Mouse (Mus musculus) midbrain, embryonic 14.5 days (tissue): ENCODE results near the gene Pcdh9. TPM values are rescaled to one million over a fixed set of nuclear protein-coding genes. Genes with fewer than 3 reads are reported as not detected.

Source experiments
- ATAC-seq: fragments of 200-750 bp; cut with Nextera tagmentation; 2 replicates; pipeline ENCODE4 v1.8.0; 2017; ENCODE audit warnings: moderate number of reproducible peaks, moderate library complexity; ENCODE audit not compliant: low FRiP score, low TSS enrichment
- DNase-seq: peaks from one replicate; pipeline ENCODE4 v3.0.0-alpha.2; 2015
- H3K27ac ChIP-seq: fragments of 300-500 bp; sonication (generic); replicated peaks from 2 replicates; pipeline ENCODE4 v1.5.1; 2014; ENCODE audit warnings: mild to moderate bottlenecking, low read depth, low read length, moderate library complexity
- H3K27me3 ChIP-seq: fragments of 300-500 bp; sonication (generic); 2 replicates; pipeline ENCODE4 v1.6.1; 2014; ENCODE audit warnings: low read length, control low read depth, mixed read lengths; ENCODE audit not compliant: control insufficient read depth, insufficient read depth
- H3K36me3 ChIP-seq: fragments of 300-500 bp; sonication (generic); 2 replicates; pipeline ENCODE4 v1.6.1; 2014; ENCODE audit warnings: low read length, control low read depth; ENCODE audit not compliant: control insufficient read depth, insufficient read depth
- H3K4me1 ChIP-seq: fragments of 300-500 bp; sonication (generic); 2 replicates; pipeline ENCODE4 v1.6.1; 2014; ENCODE audit warnings: mild to moderate bottlenecking, antibody characterized with exemption, low read length, control low read depth; ENCODE audit not compliant: control insufficient read depth, insufficient read depth
- H3K4me2 ChIP-seq: fragments of 300-500 bp; sonication (generic); 2 replicates; pipeline ENCODE4 v1.6.1; 2014; ENCODE audit warnings: mild to moderate bottlenecking, low read length, moderate library complexity
- H3K4me3 ChIP-seq: fragments of 300-500 bp; sonication (generic); replicated peaks from 2 replicates; pipeline ENCODE4 v1.5.1; 2014; ENCODE audit warnings: low read depth, low read length
- H3K9ac ChIP-seq: fragments of 300-500 bp; sonication (generic); replicated peaks from 2 replicates; pipeline ENCODE4 v1.6.1; 2014; ENCODE audit warnings: mild to moderate bottlenecking, low read length, moderate library complexity
- H3K9me3 ChIP-seq: fragments of 300-500 bp; sonication (generic); 2 replicates; pipeline ENCODE4 v1.6.1; 2016; ENCODE audit warnings: low read length, control low read depth, mixed read lengths; ENCODE audit not compliant: control insufficient read depth
- WGBS: fragments of 180-500 bp; shearing (Covaris S2); extraction: QIAGEN DNeasy Blood & Tissue Kit; methylation state at CpG from one replicate; pipeline ENCODE4 v1.1.7; 2014; 5-methylcytosine and 5-hydroxymethylcytosine counted together
- polyA plus RNA-seq: library from polyadenylated mRNA; unstranded; fragments of >200 nt; fragmentation: Nextera tagmentation; extraction: Ambion mirVana; gene quantifications from 2 replicates; pipeline ENCODE4 v1.2.1, GENCODE M21; 2014

Gene Pcdh9
- polyA plus RNA-seq, 1 experiment from 2014 or later = 131 TPM

- Histone ChIP-seq H3K4me1 (no peaks in the 10 kb centered on the region), H3K9ac (no peak overlapping the region), H3K27ac (no peak overlapping the region), H3K4me3 (no peak overlapping the region), H3K36me3 (no peaks in the 10 kb centered on the region), H3K27me3 (no peaks in the 10 kb centered on the region), H3K4me2 (no peak overlapping the region), H3K9me3 (no peaks in the 10 kb centered on the region)
- DNase-seq (peak; percentile 14), ATAC-seq (no peak)
- WGBS = 30% methylated on average over 2 of the region's 2 CpGs
Measured at GRCm38 (mm10) chr14:93288361-93288760, 602.1 kb downstream of the Pcdh9 start.

DNA sequence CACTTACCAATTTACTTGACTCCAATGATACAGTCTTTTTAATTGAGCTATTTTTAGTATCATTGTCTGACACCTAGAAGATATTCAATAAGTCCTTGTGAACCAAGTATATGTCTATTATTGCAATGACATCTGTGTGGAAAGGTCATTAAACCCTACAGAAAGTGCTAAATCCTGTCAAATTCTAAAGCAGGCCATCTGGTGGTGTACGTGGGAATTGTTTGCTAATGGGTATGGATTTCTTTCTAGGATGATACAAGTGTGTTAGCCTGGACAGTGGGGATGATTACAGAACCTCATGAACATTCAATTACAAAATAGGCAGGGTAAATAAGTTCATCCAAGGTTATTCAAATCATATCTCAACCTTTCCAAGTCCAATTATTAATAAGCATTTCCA, 602.8 kb downstream of the Pcdh9 start:
- H3K4me1 ChIP-seq = no peaks in the 10 kb centered on the region
- no peaks in the 10 kb centered on the region for H3K27me3 ChIP-seq
- no peaks in the 10 kb centered on the region for H3K9me3 ChIP-seq
- peak; percentile 42 for DNase-seq
- H3K27ac ChIP-seq = no peak overlapping the region
- H3K36me3 ChIP-seq = no peaks in the 10 kb centered on the region
- H3K4me2 ChIP-seq = no peak overlapping the region
- no peak for ATAC-seq
- H3K9ac ChIP-seq = no peak overlapping the region
- 24% methylated on average over 1 of the region's 1 CpGs for WGBS
- H3K4me3 ChIP-seq = no peak overlapping the region

- H3K9ac ChIP-seq = no peak overlapping the region
- WGBS = 86% methylated on average over 7 of the region's 7 CpGs
- ATAC-seq (no peak), DNase-seq (no peak)
- H3K9me3 ChIP-seq = no peaks in the 10 kb centered on the region
- H3K4me2 ChIP-seq = no peak overlapping the region
- H3K36me3 ChIP-seq = no peaks in the 10 kb centered on the region
- H3K27me3 ChIP-seq = no peaks in the 10 kb centered on the region
- no peak overlapping the region for H3K27ac ChIP-seq
- no peaks in the 10 kb centered on the region for H3K4me1 ChIP-seq
- no peak overlapping the region for H3K4me3 ChIP-seq
Measured at GRCm38 (mm10) chr14:93285136-93285535, 605.3 kb downstream of the Pcdh9 start.

DNA sequence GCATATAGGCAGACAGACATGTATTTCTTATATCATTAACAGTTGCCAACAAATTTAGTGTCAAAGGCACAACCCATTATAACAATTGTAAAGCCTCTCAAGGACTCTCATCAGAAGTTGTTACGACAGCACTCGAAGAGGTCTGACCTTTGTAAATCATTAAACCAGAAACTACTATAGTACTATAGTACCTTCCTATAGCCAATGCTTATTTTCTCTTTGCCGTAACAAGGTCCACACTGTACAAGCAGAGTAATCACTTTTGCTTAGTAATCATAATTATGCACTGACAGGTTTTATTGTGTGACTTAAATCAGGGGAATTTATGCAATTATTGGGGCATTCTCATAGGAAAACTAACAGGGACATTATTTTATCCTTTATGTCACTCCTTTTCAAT, 606.5 kb downstream of the Pcdh9 start:
- H3K9ac ChIP-seq = no peak overlapping the region
- H3K27me3 ChIP-seq = no peaks in the 10 kb centered on the region
- H3K9me3 ChIP-seq = no peaks in the 10 kb centered on the region
- ATAC-seq = no peak
- no peak overlapping the region for H3K4me3 ChIP-seq
- WGBS = 92% methylated on average over 3 of the region's 3 CpGs
- H3K4me2 ChIP-seq = no peak overlapping the region
- H3K36me3 ChIP-seq = no peaks in the 10 kb centered on the region
- DNase-seq = no peak
- H3K27ac ChIP-seq = no peak overlapping the region
- no peaks in the 10 kb centered on the region for H3K4me1 ChIP-seq

DNA sequence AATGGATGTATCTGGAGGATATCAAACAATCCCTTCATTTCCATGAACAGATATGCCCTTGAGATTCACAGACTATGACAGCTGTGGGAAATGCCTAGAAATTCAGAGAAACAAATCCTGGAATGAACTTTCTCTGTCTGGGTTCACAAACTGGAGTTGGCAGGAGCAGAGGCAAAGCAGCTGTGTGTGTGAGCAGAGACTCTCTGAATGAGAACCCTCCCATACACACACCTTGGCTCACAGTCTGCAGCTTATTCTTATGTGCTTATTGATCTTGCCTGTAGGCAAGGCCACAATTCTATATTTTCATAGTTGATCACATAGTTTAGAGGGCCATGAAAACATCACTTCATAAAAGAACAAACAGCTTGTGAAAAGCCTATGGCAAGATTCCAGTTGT, 614.8 kb downstream of the Pcdh9 start:
- Histone ChIP-seq H3K27ac (no peak overlapping the region), H3K36me3 (no peaks in the 10 kb centered on the region), H3K4me3 (no peak overlapping the region), H3K4me2 (no peak overlapping the region), H3K9me3 (no peaks in the 10 kb centered on the region), H3K27me3 (no peaks in the 10 kb centered on the region), H3K4me1 (no peaks in the 10 kb centered on the region), H3K9ac (no peak overlapping the region)
- ATAC-seq (no peak), DNase-seq (no peak)

DNA sequence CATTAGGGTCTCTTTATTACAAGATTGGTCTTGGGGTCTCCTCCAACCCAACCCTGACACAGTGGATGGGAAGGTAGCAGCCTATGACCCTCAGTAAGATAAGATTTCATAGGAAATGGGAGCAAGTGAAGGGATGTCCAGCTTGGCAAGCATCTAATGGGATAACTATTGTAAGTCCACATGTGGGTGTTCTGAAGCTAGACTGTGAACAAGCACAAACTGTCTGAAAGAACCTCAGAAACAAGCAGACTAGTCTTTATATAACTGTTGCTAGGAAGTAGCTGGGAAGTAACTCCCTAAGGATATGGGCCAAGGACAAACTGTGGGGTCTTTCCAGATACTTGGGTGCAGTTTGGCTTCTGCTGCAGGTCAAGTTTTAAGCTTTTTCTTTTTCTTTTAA, 615.7 kb downstream of the Pcdh9 start:
- Histone ChIP-seq H3K9me3 (no peaks in the 10 kb centered on the region), H3K27me3 (no peaks in the 10 kb centered on the region), H3K4me3 (no peak overlapping the region), H3K4me2 (no peak overlapping the region), H3K27ac (no peak overlapping the region), H3K36me3 (no peaks in the 10 kb centered on the region), H3K4me1 (no peaks in the 10 kb centered on the region), H3K9ac (no peak overlapping the region)
- DNase-seq = no peak
- no peak for ATAC-seq

- Histone ChIP-seq H3K9ac (no peak overlapping the region), H3K27me3 (no peaks in the 10 kb centered on the region), H3K4me3 (no peak overlapping the region), H3K9me3 (no peaks in the 10 kb centered on the region), H3K36me3 (no peaks in the 10 kb centered on the region), H3K4me2 (no peak overlapping the region), H3K27ac (no peak overlapping the region), H3K4me1 (no peaks in the 10 kb centered on the region)
- 86% methylated on average over 1 of the region's 1 CpGs for WGBS
- DNase-seq = no peak
- ATAC-seq = no peak
Measured at GRCm38 (mm10) chr14:93253411-93253810, 637.1 kb downstream of the Pcdh9 start.

GRCm38 (mm10) chr14:93240263-93240662, 650.2 kb downstream of the Pcdh9 start:
- ATAC-seq (no peak), DNase-seq (no peak)
- Histone ChIP-seq H3K4me3 (no peak overlapping the region), H3K27ac (no peak overlapping the region), H3K36me3 (no peaks in the 10 kb centered on the region), H3K9me3 (no peaks in the 10 kb centered on the region), H3K27me3 (no peaks in the 10 kb centered on the region), H3K4me2 (no peak overlapping the region), H3K4me1 (peaks cover 5% of the 10 kb centered on the region; the same call in 1 of the 2 replicates), H3K9ac (no peak overlapping the region)
- WGBS = 77% methylated on average over 3 of the region's 3 CpGs

DNA sequence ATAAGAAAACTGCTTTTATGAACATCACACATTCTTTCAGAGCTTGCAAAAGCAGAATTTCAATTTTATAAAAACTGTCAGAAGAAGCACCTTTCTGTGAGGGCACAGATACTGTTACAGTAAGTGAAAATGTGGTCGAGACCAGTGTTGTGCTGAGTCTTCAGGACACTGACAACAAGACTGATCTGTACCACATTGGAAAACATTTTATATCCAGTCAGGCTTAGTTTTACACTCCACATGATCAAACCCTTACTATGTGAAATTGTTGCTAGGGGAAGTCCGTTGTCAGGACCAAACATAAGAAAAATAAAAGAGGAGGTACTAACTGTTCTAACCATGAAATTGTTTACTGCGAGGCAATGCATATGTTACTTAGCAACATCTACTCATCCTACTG, 656.1 kb downstream of the Pcdh9 start:
- no peak overlapping the region for H3K4me2 ChIP-seq
- WGBS = 60% methylated on average over 3 of the region's 3 CpGs

More for the DNA sequence above, 656.1 kb downstream of the Pcdh9 start:
- no peaks in the 10 kb centered on the region for H3K27me3 ChIP-seq
- no peaks in the 10 kb centered on the region for H3K9me3 ChIP-seq
- no peak overlapping the region for H3K27ac ChIP-seq
- DNase-seq (no peak), ATAC-seq (no peak)
- H3K4me3 ChIP-seq = no peak overlapping the region
- H3K4me1 ChIP-seq = no peaks in the 10 kb centered on the region
- H3K36me3 ChIP-seq = no peaks in the 10 kb centered on the region
- no peak overlapping the region for H3K9ac ChIP-seq
